Mouse (Mus musculus) spleen, adult 12 weeks (tissue): ENCODE results near the gene Rfc4.

ENCODE experiments used
- DNase-seq: peaks from one replicate; pipeline ENCODE4 v3.0.0; 2022; ENCODE audit warnings: low spot score

The Rfc4 gene

DNA sequence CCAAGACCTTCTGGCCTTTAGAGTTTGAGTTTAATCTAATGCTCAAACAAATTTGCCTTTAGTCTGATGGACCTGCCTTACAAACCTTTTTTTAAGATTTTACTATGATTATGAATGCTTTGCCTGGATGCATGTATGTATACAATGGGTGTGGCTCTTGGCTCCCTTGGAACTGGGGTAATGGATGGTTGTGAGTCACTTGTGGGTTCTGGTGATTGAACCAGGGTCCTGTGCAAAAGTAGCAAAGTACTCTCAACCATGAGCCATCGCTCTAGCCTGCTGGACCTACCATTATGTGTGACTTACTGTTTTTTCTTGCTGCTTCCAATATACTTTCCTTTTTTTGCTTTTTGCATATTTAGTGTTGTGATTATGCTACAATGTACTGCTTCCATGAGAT lies 4.8 kb upstream of the Rfc4 start:
- no peak for DNase-seq

GRCm38 (mm10) chr16:23130303-23130702 lies 2.8 kb upstream of the Rfc4 start:
- DNase-seq, result no peak

DNA sequence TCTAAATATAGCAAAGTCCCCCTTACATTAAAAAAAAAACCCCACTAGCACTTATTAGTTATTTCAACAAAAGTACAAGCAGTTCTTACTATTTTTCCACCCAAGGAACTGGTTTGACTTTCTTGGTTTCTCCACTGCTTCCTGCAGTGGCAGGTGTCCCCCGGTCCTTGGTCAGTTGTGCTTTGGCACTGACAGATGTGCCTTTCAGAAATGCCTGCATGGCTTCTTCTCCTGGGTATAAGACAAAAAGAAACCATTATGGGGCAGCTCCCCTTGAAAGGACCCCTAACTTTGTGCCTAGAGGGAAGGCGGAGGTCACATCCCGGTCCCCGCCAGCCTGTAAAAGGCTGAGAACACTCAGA lies 245 bp downstream of the Rfc4 start:
- DNase-seq, result no peak

DNA sequence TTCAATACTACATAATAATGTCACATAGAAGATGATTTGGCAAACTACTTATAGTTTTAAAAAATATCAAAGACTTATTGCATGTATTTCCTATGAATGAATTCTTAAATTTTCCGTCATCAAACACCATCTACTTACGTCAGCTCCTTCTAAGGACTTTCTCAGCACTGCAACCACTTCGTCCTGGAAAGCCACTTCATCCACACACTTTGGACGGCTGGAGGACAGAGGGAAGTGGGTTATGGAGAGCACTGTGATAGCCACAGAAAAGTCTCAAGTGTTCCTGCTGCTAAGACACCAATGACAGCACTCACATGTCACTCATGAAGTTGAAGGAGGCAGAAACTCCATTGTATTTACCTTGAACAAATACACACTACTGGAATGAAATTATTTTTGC lies 3.1 kb downstream of the Rfc4 start:
- no peak for DNase-seq

DNA sequence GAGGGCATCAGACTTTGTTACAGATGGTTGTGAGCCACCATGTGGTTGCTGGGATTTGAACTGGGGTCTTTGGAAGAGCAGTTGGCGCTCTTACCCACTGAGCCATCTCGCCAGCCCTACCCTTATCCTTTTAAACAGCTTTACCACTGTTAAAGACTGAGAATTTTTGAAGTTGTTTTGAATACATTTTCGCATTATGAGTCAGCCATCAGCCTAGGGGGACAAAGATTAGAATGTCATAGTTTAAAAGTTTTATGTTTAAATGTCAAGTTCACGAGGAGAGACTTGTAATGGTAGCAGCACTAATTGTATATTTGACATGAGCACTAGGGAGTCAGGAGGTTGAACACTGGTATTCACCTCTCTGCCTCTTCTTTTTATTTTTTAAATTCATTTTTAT lies 4.4 kb downstream of the Rfc4 start:
- DNase-seq, result no peak

GRCm38 (mm10) chr16:23122446-23122845 lies 5.1 kb downstream of the Rfc4 start:
- no peak for DNase-seq

DNA sequence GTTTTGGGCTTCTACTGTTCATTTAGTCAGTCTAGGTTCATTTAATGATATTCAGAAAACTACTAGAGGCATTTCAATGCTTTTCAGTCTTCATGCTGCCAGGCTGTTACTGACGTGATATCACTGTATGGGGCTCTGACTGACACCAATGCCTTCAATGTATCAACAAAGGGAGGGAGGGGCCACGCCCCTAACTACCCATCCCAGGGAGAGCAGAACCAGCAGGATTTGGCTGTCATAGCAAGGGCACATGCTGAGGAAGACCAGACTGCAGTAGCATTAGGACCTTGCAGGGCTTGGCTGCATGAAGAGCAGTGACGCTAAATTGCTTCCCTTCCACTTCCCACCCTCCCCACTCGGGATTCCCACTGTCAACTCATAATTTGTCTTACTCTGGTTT lies 10.4 kb downstream of the Rfc4 start:
- no peak for DNase-seq

DNA sequence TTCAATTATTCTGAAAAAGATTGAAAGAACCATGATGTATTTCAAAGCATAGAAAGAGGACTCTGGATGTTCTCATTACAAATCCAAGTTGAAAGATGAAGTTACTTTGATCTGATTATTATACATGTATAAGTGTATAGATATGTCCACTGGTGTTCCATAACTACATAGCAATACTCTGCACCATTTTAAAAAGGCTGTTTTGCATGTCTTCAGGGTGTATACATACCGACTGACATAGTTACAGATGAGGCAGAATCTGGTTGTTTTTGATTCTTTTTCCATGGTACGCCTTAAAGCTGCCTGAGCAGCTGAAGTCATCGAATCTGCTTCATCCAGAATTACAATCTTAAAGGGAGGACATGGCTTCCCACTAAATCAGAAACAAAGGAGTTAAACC lies 12.1 kb downstream of the Rfc4 start:
- no peak for DNase-seq

- DNase-seq, result no peak
These were observed 13.0 kb downstream of the Rfc4 start for GRCm38 (mm10) chr16:23114339-23115171.

DNA sequence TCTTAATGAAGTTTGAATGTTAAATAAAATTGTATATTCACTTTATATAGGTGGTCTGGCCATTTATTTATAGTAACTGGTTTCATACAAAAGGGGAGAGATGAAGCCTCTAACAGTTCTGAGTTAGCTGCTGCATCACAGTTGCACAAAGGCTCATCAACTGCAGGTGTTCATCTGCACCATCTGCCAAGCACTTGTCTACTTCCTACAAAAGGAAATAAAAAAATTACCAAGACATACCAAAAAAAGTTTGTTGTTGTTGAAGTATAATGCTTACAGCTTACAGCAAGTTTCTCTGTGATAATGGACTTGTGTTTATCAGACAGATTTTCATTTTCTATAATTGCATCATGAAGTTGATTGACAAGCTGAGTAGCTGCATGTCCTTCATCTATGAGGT lies 13.6 kb downstream of the Rfc4 start:
- DNase-seq, result no peak

DNA sequence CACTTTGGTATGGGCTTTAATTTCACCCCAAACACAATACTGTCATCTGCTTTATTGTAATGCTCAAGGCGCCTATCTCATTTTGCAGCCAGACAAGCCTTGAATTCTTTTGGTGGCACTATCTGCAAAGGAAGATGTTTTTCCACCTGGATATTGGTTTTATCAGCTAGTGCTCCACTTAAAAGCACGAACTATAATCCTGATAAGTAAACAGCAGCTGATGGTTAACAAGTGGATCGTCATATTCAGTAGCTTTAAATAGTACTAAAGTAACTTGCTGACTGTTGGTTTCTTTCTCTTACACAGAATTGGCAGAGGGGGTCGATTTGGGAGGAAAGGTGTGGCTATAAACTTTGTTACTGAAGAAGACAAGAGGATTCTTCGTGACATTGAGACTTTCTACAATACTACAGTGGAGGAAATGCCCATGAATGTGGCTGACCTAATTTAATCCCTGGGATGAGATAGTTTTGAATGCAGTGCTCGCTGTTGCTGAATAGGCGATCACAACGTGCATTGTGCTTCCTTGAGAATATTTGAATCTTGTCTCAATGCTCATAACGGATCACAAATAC lies 14.6 kb downstream of the Rfc4 start:
- no peak for DNase-seq

- no peak for DNase-seq
These were observed 15.2 kb downstream of the Rfc4 start for GRCm38 (mm10) chr16:23112348-23112747.

DNA sequence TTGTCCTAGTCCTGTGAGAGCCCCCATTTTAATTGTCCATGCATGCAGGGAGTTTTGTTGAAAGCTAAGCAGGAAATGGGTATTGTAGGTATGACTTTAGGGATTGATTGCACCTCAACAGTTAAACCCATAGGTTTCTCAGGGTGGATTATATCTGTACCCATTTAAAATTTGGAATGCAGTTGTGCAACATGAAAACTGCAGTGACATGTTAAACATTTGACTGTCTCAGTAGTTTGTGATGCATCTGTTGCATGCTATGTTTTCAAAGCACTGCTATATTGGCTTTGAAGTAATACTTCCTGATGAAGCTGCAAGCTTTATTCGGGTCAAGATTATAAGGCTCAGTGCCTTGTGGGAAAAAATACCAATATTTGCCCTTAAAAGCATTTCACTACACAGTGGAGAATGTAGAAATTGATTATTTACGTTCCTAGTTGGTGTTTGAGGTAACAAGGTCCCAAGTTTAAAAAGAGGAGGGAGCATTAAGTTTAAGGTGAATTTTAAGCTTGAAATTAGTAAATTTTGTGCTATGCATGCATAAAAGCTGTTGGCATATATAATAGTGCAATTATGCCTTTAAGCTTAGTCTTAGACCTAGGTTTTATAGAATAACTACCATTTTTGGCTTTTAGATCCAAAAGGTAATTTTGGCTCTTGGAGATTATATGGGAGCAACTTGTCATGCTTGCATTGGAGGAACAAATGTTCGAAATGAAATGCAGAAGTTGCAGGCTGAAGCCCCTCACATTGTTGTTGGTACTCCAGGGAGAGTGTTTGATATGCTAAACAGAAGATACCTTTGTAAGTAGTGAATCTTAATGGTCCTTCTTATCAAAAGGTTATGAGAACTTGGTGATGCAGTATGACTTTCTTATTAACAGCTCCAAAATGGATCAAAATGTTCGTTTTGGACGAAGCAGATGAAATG lies 17.9 kb downstream of the Rfc4 start:
- DNase-seq, result no peak

GRCm38 (mm10) chr16:23108943-23109342 lies 18.6 kb downstream of the Rfc4 start:
- no peak for DNase-seq

DNA sequence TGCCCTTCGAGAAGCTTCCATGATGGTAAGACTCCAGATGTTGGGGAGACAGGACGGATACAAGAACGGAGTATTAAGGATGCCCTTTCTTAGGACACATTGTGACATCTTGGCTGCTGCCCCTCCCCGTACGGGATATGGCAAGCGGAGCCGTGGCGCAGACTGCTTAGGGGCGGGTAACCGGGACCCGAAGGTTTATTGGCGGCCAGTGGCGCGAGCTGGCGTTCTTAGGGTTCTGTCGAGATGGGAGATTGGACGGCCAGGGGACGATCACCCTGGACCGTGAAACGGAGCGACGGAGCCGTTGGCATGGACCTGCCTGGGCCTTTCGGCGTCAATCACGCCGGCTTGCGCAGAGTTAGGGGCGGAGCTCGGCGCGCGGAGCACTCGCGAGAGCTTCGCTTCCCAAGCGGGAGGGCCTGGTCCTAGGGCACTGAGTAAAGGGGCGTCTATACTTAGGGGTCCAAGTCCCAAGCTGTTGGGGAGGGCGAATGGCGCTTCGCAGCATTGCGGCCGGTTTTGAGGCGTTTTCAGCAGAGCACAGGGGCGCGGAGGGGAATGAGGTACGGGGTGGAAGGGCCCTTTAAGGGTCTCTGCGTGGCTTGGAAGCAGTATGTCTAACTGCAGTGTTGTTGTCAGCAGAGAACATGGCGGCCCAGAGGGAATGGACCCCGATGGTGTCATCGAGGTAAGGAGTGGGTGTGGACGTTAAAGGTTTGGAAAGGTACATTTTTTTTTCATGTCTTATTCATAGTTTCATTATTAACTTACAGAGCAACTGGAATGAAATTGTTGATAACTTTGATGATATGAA lies 19.4 kb downstream of the Rfc4 start:
- DNase-seq, result peak; percentile 79

GRCm38 (mm10) chr16:23107231-23107942 lies 20.1 kb downstream of the Rfc4 start, which contains the start of gene Eif4a2:
TSS of gene Eif4a2 (plus strand) at chr16:23107444.
- peak; percentile 88 for DNase-seq

GRCm38 (mm10) chr16:23106121-23106520 lies 21.4 kb downstream of the Rfc4 start:
- no peak for DNase-seq

- DNase-seq, result no peak
These were observed 23.7 kb downstream of the Rfc4 start for GRCm38 (mm10) chr16:23103841-23104240.

DNA sequence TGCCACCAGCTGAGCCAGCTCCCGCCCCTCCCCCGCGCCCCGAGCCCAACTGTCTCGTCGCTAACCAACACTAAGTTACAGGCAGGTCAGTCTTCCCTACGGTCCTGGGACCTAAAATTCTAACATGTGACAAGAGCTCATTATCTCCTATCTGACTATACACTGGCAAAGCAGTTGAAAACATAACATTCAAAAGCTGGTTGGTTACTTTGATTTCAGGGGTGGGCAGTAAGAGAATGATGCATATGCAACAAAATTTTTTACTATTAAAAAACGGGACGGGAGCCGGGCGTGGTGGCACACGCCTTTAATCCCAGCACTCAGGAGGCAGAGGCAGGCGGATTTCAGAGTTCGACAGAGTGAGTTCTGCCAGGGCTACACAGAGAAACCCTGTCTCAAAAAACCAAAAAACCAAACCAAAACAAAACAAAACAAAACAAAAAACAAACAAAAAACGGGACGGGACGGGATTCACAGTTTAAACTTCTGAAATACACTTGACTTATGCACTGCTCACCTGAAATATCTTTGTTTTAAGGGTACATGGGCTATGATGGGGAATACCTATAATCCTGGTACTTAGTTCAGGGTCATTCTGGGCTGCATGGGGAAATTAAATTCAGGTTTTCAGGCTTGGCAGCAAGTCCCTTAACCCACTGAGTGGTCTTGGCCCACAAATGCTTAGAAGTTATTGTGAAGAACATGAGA lies 24.3 kb downstream of the Rfc4 start:
- no peak for DNase-seq

GRCm38 (mm10) chr16:23102340-23103037 lies 25.0 kb downstream of the Rfc4 start:
- no peak for DNase-seq
